Mouse (Mus musculus) liver, embryonic 14.5 days (tissue): ENCODE measurements around the gene Vmn2r55.
"Not testable (repeated sequence)": the region's sequence is repeated elsewhere in the genome, so short reads cannot be mapped to it uniquely, and the experiment has no call there.

Source experiments
- CTCF ChIP-seq: IDR thresholded peaks from 2 replicates; pipeline ENCODE4 v1.5.1; 2016; ENCODE audit warnings: antibody characterized with exemption, low read depth, control low read depth
- EP300 ChIP-seq: IDR thresholded peaks from 2 replicates; pipeline ENCODE4 v1.6.1; 2016; ENCODE audit warnings: antibody characterized with exemption, low read depth

- not testable (repeated sequence) for TF ChIP-seq CTCF, EP300
These were observed at the start of gene Vmn2r55 for GRCm38 (mm10) chr7:12684903-12685302.
